Mouse (Mus musculus) myocyte (in vitro differentiated cells): ENCODE results near the gene Tmem161a.
A peak's percentile ranks its signal among the peaks of the same experiment; 100 is the strongest.

Experiments
- E2F4 ChIP-seq: IDR thresholded peaks from one replicate; pipeline ENCODE4 v1.6.1; 2011; ENCODE audit warnings: mild to moderate bottlenecking, control low read depth, moderate library complexity; ENCODE audit not compliant: insufficient read depth
- MAX ChIP-seq: IDR thresholded peaks from one replicate; pipeline ENCODE4 v1.6.1; 2011; ENCODE audit warnings: low read depth, mild to moderate bottlenecking, control low read depth
- MYOD1 ChIP-seq, 3 experiments: IDR thresholded peaks; one replicate each; pipeline ENCODE4 v1.6.1; 2011; ENCODE audit warnings: control low read depth in 2 of 3, low read depth in 2 of 3, mild to moderate bottlenecking in 2 of 3, moderate library complexity in 1 of 3; ENCODE audit not compliant: insufficient read length in 2 of 3, control insufficient read depth in 1 of 3
- POLR2A ChIP-seq: IDR thresholded peaks from one replicate; pipeline ENCODE4 v1.6.1; 2011; ENCODE audit warnings: low read depth, mild to moderate bottlenecking, control low read depth, moderate library complexity; ENCODE audit not compliant: insufficient read length
- POLR2AphosphoS2 ChIP-seq: IDR thresholded peaks from one replicate; pipeline ENCODE4 v1.6.1; 2011; ENCODE audit warnings: low read depth, control low read depth; ENCODE audit not compliant: insufficient read length
- REST ChIP-seq: IDR thresholded peaks from one replicate; pipeline ENCODE4 v1.6.1; 2011; ENCODE audit warnings: mild to moderate bottlenecking, control low read depth, moderate library complexity; ENCODE audit not compliant: insufficient read depth, insufficient read length
- TCF12 ChIP-seq: IDR thresholded peaks from one replicate; pipeline ENCODE4 v1.6.1; 2011; ENCODE audit warnings: mild to moderate bottlenecking, control low read depth; ENCODE audit not compliant: poor library complexity, insufficient read depth, severe bottlenecking
- USF1 ChIP-seq: IDR thresholded peaks from one replicate; pipeline ENCODE4 v1.6.1; 2011; ENCODE audit warnings: low read depth, mild to moderate bottlenecking, control low read depth, moderate library complexity

GRCm38 (mm10) chr8:70212112-70213055, 40.2 kb downstream of the Tmem161a start, which contains the start of gene Slc25a42:
- no peak for TF ChIP-seq MAX
- peak; percentile 88 for TF ChIP-seq POLR2A
- TF ChIP-seq REST: no peak
- no peak for TF ChIP-seq E2F4
- TF ChIP-seq TCF12: no peak
- TF ChIP-seq USF1: no peak
- TF ChIP-seq MYOD1 (IDR thresholded peaks at IDR 0.05; ENCODE audit: control insufficient read depth in 1 of 3, insufficient read length in 2 of 3, low read depth in 2 of 3): peak in 1 of 3 experiments; percentile 55
- TF ChIP-seq POLR2AphosphoS2: peak; percentile 71
